Mouse (Mus musculus): ENCODE measurements around the gene Rassf6. TPM values are rescaled to one million over a fixed set of nuclear protein-coding genes. Genes with fewer than 3 reads are reported as not detected.
"Not testable (repeated sequence)": the region's sequence is repeated elsewhere in the genome, so short reads cannot be mapped to it uniquely, and the experiment has no call there.

Rassf6 gene
- total RNA-seq, 1 experiment from 2014 or later: 0.76 TPM

GRCm38 (mm10) chr5:90628530-90628929 lies 11.9 kb downstream of the Rassf6 start:
- no peak for ATAC-seq (replicated peaks; ENCODE audit: insufficient number of reproducible peaks, low FRiP score, low TSS enrichment, poor library complexity, severe bottlenecking)

GRCm38 (mm10) chr5:90628011-90628410 lies 12.4 kb downstream of the Rassf6 start:
- no peak for ATAC-seq (replicated peaks; ENCODE audit: insufficient number of reproducible peaks, low FRiP score, low TSS enrichment, poor library complexity, severe bottlenecking)

GRCm38 (mm10) chr5:90627423-90627822 lies 13.0 kb downstream of the Rassf6 start:
- ATAC-seq (replicated peaks; ENCODE audit: insufficient number of reproducible peaks, low FRiP score, low TSS enrichment, poor library complexity, severe bottlenecking): no peak

- no peak for ATAC-seq (replicated peaks; ENCODE audit: insufficient number of reproducible peaks, low FRiP score, low TSS enrichment, poor library complexity, severe bottlenecking)
Measured at GRCm38 (mm10) chr5:90624708-90625425, 15.6 kb downstream of the Rassf6 start.

- ATAC-seq (replicated peaks; ENCODE audit: insufficient number of reproducible peaks, low FRiP score, low TSS enrichment, poor library complexity, severe bottlenecking): no peak
Measured at GRCm38 (mm10) chr5:90623209-90623608, 17.2 kb downstream of the Rassf6 start.

- ATAC-seq (replicated peaks; ENCODE audit: insufficient number of reproducible peaks, low FRiP score, low TSS enrichment, poor library complexity, severe bottlenecking): no peak
Measured at GRCm38 (mm10) chr5:90621726-90622125, 18.7 kb downstream of the Rassf6 start.

GRCm38 (mm10) chr5:90621316-90621715 lies 19.1 kb downstream of the Rassf6 start:
- no peak for ATAC-seq (replicated peaks; ENCODE audit: insufficient number of reproducible peaks, low FRiP score, low TSS enrichment, poor library complexity, severe bottlenecking)

- ATAC-seq (replicated peaks; ENCODE audit: insufficient number of reproducible peaks, low FRiP score, low TSS enrichment, poor library complexity, severe bottlenecking): no peak
Measured at GRCm38 (mm10) chr5:90617859-90618258, 22.6 kb downstream of the Rassf6 start.

GRCm38 (mm10) chr5:90612751-90613150 lies 27.7 kb downstream of the Rassf6 start:
- not testable (repeated sequence) for ATAC-seq (replicated peaks; ENCODE audit: insufficient number of reproducible peaks, low FRiP score, low TSS enrichment, poor library complexity, severe bottlenecking)

- peak; percentile 53; the same call in 1 of the 2 replicates for ATAC-seq (replicated peaks; ENCODE audit: insufficient number of reproducible peaks, low FRiP score, low TSS enrichment, poor library complexity, severe bottlenecking)
Measured at GRCm38 (mm10) chr5:90611996-90612611, 28.4 kb downstream of the Rassf6 start.

GRCm38 (mm10) chr5:90611388-90611787 lies 29.1 kb downstream of the Rassf6 start:
- no peak for ATAC-seq (replicated peaks; ENCODE audit: insufficient number of reproducible peaks, low FRiP score, low TSS enrichment, poor library complexity, severe bottlenecking)

GRCm38 (mm10) chr5:90608906-90609305 lies 31.6 kb downstream of the Rassf6 start:
- no peak for ATAC-seq (replicated peaks; ENCODE audit: insufficient number of reproducible peaks, low FRiP score, low TSS enrichment, poor library complexity, severe bottlenecking)

- ATAC-seq (replicated peaks; ENCODE audit: insufficient number of reproducible peaks, low FRiP score, low TSS enrichment, poor library complexity, severe bottlenecking): no peak
Measured at GRCm38 (mm10) chr5:90603407-90603923, 37.0 kb downstream of the Rassf6 start.

GRCm38 (mm10) chr5:90601469-90601868 lies 39.0 kb downstream of the Rassf6 start:
- 0 out of 2 replicates have a peak, but pooled peaks have one; percentile 47 for ATAC-seq (replicated peaks; ENCODE audit: insufficient number of reproducible peaks, low FRiP score, low TSS enrichment, poor library complexity, severe bottlenecking)

- no peak for ATAC-seq (replicated peaks; ENCODE audit: insufficient number of reproducible peaks, low FRiP score, low TSS enrichment, poor library complexity, severe bottlenecking)
Measured at GRCm38 (mm10) chr5:90596155-90596554, 44.3 kb downstream of the Rassf6 start.

GRCm38 (mm10) chr5:90594945-90595344 lies 45.5 kb downstream of the Rassf6 start:
- 0 out of 2 replicates have a peak, but pooled peaks have one; percentile 21 for ATAC-seq (replicated peaks; ENCODE audit: insufficient number of reproducible peaks, low FRiP score, low TSS enrichment, poor library complexity, severe bottlenecking)

- ATAC-seq (replicated peaks; ENCODE audit: insufficient number of reproducible peaks, low FRiP score, low TSS enrichment, poor library complexity, severe bottlenecking): no peak
Measured at GRCm38 (mm10) chr5:90591936-90592335, 48.5 kb downstream of the Rassf6 start.

GRCm38 (mm10) chr5:90590676-90591075 lies 49.8 kb downstream of the Rassf6 start:
- no peak for ATAC-seq (replicated peaks; ENCODE audit: insufficient number of reproducible peaks, low FRiP score, low TSS enrichment, poor library complexity, severe bottlenecking)

GRCm38 (mm10) chr5:90588708-90589595 lies 51.5 kb downstream of the Rassf6 start:
- ATAC-seq (replicated peaks; ENCODE audit: insufficient number of reproducible peaks, low FRiP score, low TSS enrichment, poor library complexity, severe bottlenecking): peak; percentile 64; the same call in 1 of the 2 replicates
